Comparison of ENCODE assay signal across 28 mouse cellular contexts in genomic region chr8:108661486-108662093, GRCm38 (mm10).
A peak's percentile ranks its signal among the peaks of the same experiment; 100 is the strongest.
DNase-seq lines count a peak whose midpoint lies in the region; ATAC-seq and TF ChIP-seq lines count a peak whose summit lies in the region.
"Had no signal": no experiment of that assay in that cellular context is flagged by ENCODE, and none has a peak within 500 bp of the region (broad histone marks: within the 10 kb centered on the region; RNA-seq: fewer than 3 reads in every experiment).

No protein-coding gene starts in this region.

- no peak overlapping the region for H3K4me3 ChIP-seq in kidney, embryonic 16.5 days (ENCODE audit: low read length)
- no peak overlapping the region for H3K4me3 ChIP-seq in kidney, adult 2 months (ENCODE audit: insufficient read depth, low read depth, low read length)
- H3K4me3 ChIP-seq: heart, embryonic 10.5 days; hindbrain, embryonic 15.5 days; lung, embryonic 15.5 days; midbrain, embryonic 10.5 days; midbrain, embryonic 15.5 days; neural tube, embryonic 15.5 days had no signal

- no peaks in the 10 kb centered on the region for H3K9me3 ChIP-seq in kidney, embryonic 16.5 days (ENCODE audit: low read length)
- H3K9me3 ChIP-seq: heart, embryonic 10.5 days; hindbrain, embryonic 15.5 days; lung, embryonic 15.5 days; midbrain, embryonic 10.5 days; midbrain, embryonic 15.5 days; neural tube, embryonic 15.5 days had no signal

- no peak for TF ChIP-seq CTCF in kidney, adult 2 months (conservative IDR thresholded peaks at IDR 0.05; ENCODE audit: insufficient read depth, insufficient read length, low read depth, low read length)

- 30% methylated on average over 5 of the region's 5 CpGs for WGBS in kidney, embryonic 16.5 days
- 46% methylated on average over 5 of the region's 5 CpGs for WGBS in kidney, adult 2 months

- DNase-seq in embryo, embryonic 10 days (ENCODE audit: low spot score): peak; percentile 13
- DNase-seq in embryo, embryonic 11 days: no peak
- no peak for DNase-seq in kidney, adult 2 months
- peak; percentile 51 for DNase-seq in forelimb bud, embryonic 11.5 days (ENCODE audit: low read depth, low spot score)
- DNase-seq in left cerebral cortex, adult 9 months (ENCODE audit: low spot score in 2 of 2): no peak
- DNase-seq in frontal cortex, adult 2 months (ENCODE audit: extremely low spot score in 1 of 2, low spot score in 1 of 2): no peak
- DNase-seq: adrenal gland, adult 8-10 months; cerebellum, adult 2 months; cerebellum, postnatal 14 days; gastrocnemius, postnatal 10 days; heart, postnatal 4 days; kidney, adult 18-20 months; kidney, postnatal 14 days; layer of hippocampus, adult 9-11 months; right cerebral cortex, postnatal 25 days; spleen, adult 18-20 months; thymus, postnatal 25 days had no signal

- ATAC-seq in kidney, embryonic 16.5 days (ENCODE audit: low FRiP score, low TSS enrichment): peak; percentile 51
- no peak for ATAC-seq in inflammation-experienced regulatory T-cells, adult 6 months
- ATAC-seq: forebrain, embryonic 16.5 days; midbrain, embryonic 15.5 days had no signal

- H3K27me3 ChIP-seq in kidney, embryonic 16.5 days (ENCODE audit: insufficient read depth, low read length): no peaks in the 10 kb centered on the region
- no peaks in the 10 kb centered on the region for H3K27me3 ChIP-seq in kidney, adult 2 months (replicated peaks; ENCODE audit: control insufficient read depth, insufficient read depth, low read length)
- H3K27me3 ChIP-seq: CH12.LX; hindbrain, embryonic 15.5 days; lung, embryonic 15.5 days; midbrain, embryonic 15.5 days; neural tube, embryonic 15.5 days had no signal

- H3K27ac ChIP-seq in kidney, embryonic 16.5 days (ENCODE audit: low read length): no peak overlapping the region
- H3K27ac ChIP-seq in kidney, adult 2 months (ENCODE audit: insufficient read depth, low read depth, low read length): no peak overlapping the region
- H3K27ac ChIP-seq: heart, embryonic 10.5 days; hindbrain, embryonic 15.5 days; lung, embryonic 15.5 days; midbrain, embryonic 10.5 days; midbrain, embryonic 15.5 days; neural tube, embryonic 15.5 days had no signal

- no peak overlapping the region for H3K4me2 ChIP-seq in kidney, embryonic 16.5 days (replicated peaks; ENCODE audit: low read depth, low read length)
- H3K4me2 ChIP-seq: hindbrain, embryonic 15.5 days; lung, embryonic 15.5 days; midbrain, embryonic 15.5 days; neural tube, embryonic 15.5 days had no signal

- H3K9ac ChIP-seq in kidney, embryonic 16.5 days (replicated peaks; ENCODE audit: low read length): 0 out of 2 replicates have a peak overlapping the region, but pooled peaks have one; percentile 6
- H3K9ac ChIP-seq: hindbrain, embryonic 15.5 days; lung, embryonic 15.5 days; midbrain, embryonic 15.5 days; neural tube, embryonic 15.5 days had no signal

- no peak for TF ChIP-seq POLR2A in kidney, adult 2 months (IDR thresholded peaks at IDR 0.05; ENCODE audit: low read depth, low read length)

- H3K4me1 ChIP-seq in kidney, embryonic 16.5 days (ENCODE audit: insufficient read depth, low read length): peaks cover 8% of the 10 kb centered on the region
- no peaks in the 10 kb centered on the region for H3K4me1 ChIP-seq in kidney, adult 2 months (ENCODE audit: control insufficient read depth, insufficient read depth, low read length)
- H3K4me1 ChIP-seq: hindbrain, embryonic 15.5 days; lung, embryonic 15.5 days; midbrain, embryonic 15.5 days; neural tube, embryonic 15.5 days had no signal

- no peaks in the 10 kb centered on the region for H3K36me3 ChIP-seq in kidney, embryonic 16.5 days (ENCODE audit: insufficient read depth, low read length)
- H3K36me3 ChIP-seq in kidney, adult 2 months (ENCODE audit: control insufficient read depth, insufficient read depth, low read length): no peaks in the 10 kb centered on the region
- H3K36me3 ChIP-seq: G1E; heart, embryonic 10.5 days; hindbrain, embryonic 15.5 days; lung, embryonic 15.5 days; midbrain, embryonic 10.5 days; midbrain, embryonic 15.5 days; neural tube, embryonic 15.5 days had no signal

Comparison
In these comparisons a context has a peak if more than half of its experiments do, and no peak if none do; other contexts are left out.
1. DNase-seq: peak in embryo, embryonic 10 days (single experiment) and forelimb bud, embryonic 11.5 days (single experiment); none in embryo, embryonic 11 days (single experiment), kidney, adult 2 months (single experiment), left cerebral cortex, adult 9 months (0 of 2) and frontal cortex, adult 2 months (0 of 2).